Mouse (Mus musculus): ENCODE data around the gene Tmem268.

DNA sequence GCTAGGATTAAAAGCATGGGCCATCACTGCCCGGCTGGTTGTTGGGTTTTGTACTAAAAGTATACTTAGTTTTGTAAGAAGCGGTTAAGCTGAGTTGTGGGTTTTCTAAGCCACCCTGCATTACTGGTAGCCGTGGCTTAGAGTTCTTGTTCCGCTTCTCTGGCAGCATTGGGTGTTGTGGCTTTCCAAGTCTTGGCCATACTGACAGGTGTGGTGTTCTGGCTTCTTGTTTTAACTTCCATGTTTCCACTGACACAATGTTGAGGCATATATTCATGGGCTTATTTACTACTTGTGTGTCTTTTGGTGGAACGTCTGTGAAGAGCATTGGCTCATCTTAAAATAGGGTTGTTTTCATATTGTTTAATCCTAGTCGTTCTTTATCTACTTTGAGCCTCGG is 31.4 kb downstream of the Tmem268 start:
- TF ChIP-seq CTCF (IDR thresholded peaks at IDR 0.05; ENCODE audit: insufficient read depth, low read length) (no peak), POLR2A (IDR thresholded peaks at IDR 0.05; ENCODE audit: borderline replicate concordance, extremely low read depth, low read depth, low read length) (no peak)

Measured in lung, adult 2 months (tissue).